Mouse (Mus musculus): ENCODE results near the gene Ppp1r27. TPM values are rescaled to one million over a fixed set of nuclear protein-coding genes. Genes with fewer than 3 reads are reported as not detected.

Gene Ppp1r27
- polyA plus RNA-seq, 1 experiment from 2014 or later = not detected

DNA sequence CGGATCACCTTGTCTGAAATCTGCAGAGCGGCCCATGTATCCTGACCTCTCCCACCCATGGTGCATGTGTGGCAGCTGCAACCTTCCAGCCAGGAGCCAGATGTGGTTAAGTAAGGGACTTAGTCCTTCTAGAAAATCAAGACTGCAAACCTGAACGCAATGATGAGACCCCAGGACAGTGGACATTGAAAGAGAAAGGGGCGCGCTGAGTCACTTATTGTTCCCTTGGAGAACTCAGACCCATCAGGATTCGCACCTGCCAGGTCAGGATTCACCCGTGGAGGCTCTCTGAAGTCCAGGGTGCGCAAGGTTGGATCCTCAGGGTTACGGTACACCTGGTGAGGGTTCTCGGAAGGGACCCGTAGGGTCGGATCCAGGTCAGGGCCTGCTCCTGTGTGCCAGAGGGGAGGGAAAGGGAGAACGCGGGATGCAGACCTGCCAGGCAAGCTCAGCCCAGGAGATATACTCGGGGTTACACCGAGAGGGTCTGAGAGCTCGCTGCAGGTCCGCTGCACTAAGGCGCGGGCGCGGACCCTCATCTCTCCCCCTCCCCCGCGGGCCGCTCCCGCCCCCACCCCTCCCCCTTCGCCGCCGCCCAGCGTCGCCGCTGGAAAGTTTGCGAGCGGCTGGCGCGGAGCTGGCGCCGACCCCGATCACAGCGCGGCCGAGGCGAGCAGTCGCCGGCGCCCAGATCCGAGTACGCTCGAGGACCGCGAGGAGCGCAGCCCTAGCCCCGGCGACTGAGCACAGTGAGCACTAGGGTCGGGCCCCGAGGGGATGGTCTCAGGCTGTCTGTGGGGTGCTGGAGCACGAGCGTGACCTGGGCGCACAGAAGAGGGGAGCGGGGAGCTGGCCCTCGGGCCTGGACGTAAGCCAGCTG is 20.6 kb downstream of the Ppp1r27 start, which contains the start of gene Gcgr:
Gene Gcgr, plus strand, starts transcription at position 615 of the 880 bp plus-strand sequence.
- Histone ChIP-seq H3K4me3 (replicated peaks; ENCODE audit: low read depth, low read length) (peak within 1 kb of the TSS; percentile 23; the same call in 1 of the 2 replicates), H3K9me3 (ENCODE audit: control insufficient read depth, low read length) (no peaks in the 10 kb centered on the region), H3K36me3 (ENCODE audit: control insufficient read depth, insufficient read depth, low read length) (no peaks in the 10 kb centered on the region), H3K4me1 (ENCODE audit: control insufficient read depth, insufficient read depth, low read length) (0 out of 2 replicates have a peak, but pooled peaks cover 4% of the 10 kb centered on the region), H3K27ac (replicated peaks; ENCODE audit: low read depth, low read length) (no peak within 1 kb of the TSS), H3K9ac (replicated peaks; ENCODE audit: low read length) (peak within 1 kb of the TSS; percentile 16; the same call in 1 of the 2 replicates), H3K27me3 (ENCODE audit: control insufficient read depth, insufficient read depth, low read length) (peaks cover 47% of the 10 kb centered on the region), H3K4me2 (ENCODE audit: low read length) (peak within 1 kb of the TSS; percentile 52)
- DNase-seq (peak; percentile 31), ATAC-seq (ENCODE audit: low FRiP score, low TSS enrichment) (no peak)
- WGBS = 10% methylated on average over 46 of the region's 62 CpGs

GRCm38 (mm10) chr11:120528903-120529302 is 22.0 kb downstream of the Ppp1r27 start:
- DNase-seq = no peak
- Histone ChIP-seq H3K9me3 (ENCODE audit: control insufficient read depth, low read length) (no peaks in the 10 kb centered on the region), H3K4me1 (ENCODE audit: control insufficient read depth, insufficient read depth, low read length) (0 out of 2 replicates have a peak, but pooled peaks cover 4% of the 10 kb centered on the region), H3K4me3 (replicated peaks; ENCODE audit: low read depth, low read length) (no peak overlapping the region), H3K27ac (replicated peaks; ENCODE audit: low read depth, low read length) (no peak overlapping the region), H3K9ac (replicated peaks; ENCODE audit: low read length) (no peak overlapping the region), H3K36me3 (ENCODE audit: control insufficient read depth, insufficient read depth, low read length) (no peaks in the 10 kb centered on the region), H3K4me2 (ENCODE audit: low read length) (no peak overlapping the region), H3K27me3 (ENCODE audit: control insufficient read depth, insufficient read depth, low read length) (peaks cover 47% of the 10 kb centered on the region)
- no peak for ATAC-seq (ENCODE audit: low FRiP score, low TSS enrichment)
- WGBS = 52% methylated on average over 4 of the region's 4 CpGs

DNA sequence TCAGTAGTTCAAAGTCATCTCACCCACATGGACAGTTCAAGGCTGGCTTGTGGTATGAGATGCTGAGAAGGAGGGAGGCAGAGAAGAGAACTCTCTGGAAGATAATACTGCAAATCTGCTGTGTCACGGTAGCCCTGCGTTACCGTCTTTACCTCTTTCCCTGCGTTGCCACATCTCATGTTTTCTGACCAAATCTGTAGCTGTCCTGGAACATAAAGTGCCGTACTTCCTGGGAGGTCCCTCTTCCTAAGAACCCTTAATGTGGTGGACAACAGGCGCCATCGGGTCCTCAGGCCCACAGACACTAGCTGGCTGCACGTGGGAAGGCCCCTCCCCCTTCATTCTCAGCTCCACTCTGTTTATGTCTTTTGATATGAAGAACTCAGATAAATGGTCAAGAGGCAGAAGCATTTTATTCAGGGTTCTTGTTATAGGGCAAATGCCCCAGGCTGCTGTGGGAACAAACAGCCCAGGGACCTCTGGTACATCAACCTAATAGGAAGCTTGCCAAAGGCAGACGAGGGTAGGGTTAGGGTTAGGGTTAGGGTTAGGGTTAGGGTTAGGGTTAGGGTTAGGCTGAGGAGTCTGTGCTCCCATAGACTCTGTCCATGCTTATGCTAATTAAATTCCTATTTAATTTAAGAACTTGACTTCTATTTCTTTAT is 23.1 kb downstream of the Ppp1r27 start:
- ATAC-seq (ENCODE audit: low FRiP score, low TSS enrichment) (no peak), DNase-seq (no peak)
- 0 out of 2 replicates have a peak, but pooled peaks cover 4% of the 10 kb centered on the region for H3K4me1 ChIP-seq (ENCODE audit: control insufficient read depth, insufficient read depth, low read length)
- peaks cover 45% of the 10 kb centered on the region for H3K27me3 ChIP-seq (ENCODE audit: control insufficient read depth, insufficient read depth, low read length)
- H3K27ac ChIP-seq (replicated peaks; ENCODE audit: low read depth, low read length) = no peak overlapping the region
- 83% methylated on average over 9 of the region's 9 CpGs for WGBS
- H3K9me3 ChIP-seq (ENCODE audit: control insufficient read depth, low read length) = no peaks in the 10 kb centered on the region
- no peak overlapping the region for H3K4me2 ChIP-seq (ENCODE audit: low read length)
- no peak overlapping the region for H3K9ac ChIP-seq (replicated peaks; ENCODE audit: low read length)
- no peaks in the 10 kb centered on the region for H3K36me3 ChIP-seq (ENCODE audit: control insufficient read depth, insufficient read depth, low read length)
- no peak overlapping the region for H3K4me3 ChIP-seq (replicated peaks; ENCODE audit: low read depth, low read length)

DNA sequence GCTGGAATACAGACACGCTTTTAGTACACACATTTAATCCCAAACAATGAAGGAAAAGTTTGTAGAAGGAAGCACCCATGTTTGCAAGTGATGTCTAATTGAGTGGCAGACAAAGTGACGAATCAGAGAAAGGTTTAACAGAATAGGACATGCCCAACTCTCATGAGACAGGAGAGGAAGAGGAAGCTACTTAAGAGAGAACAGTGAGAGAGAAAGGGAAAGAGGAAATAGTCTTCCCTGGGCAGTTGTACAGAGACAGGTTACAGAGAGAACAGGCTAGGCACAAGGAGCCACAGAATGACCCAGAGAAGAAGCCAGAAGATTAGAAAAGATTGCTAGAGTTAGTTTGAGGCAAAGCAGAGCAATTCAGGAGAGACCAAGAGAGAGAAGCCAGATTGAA is 25.0 kb downstream of the Ppp1r27 start:
- DNase-seq (no peak), ATAC-seq (ENCODE audit: low FRiP score, low TSS enrichment) (no peak)
- H3K9ac ChIP-seq (replicated peaks; ENCODE audit: low read length) = no peak overlapping the region
- H3K4me2 ChIP-seq (ENCODE audit: low read length) = no peak overlapping the region
- no peaks in the 10 kb centered on the region for H3K9me3 ChIP-seq (ENCODE audit: control insufficient read depth, low read length)
- H3K4me3 ChIP-seq (replicated peaks; ENCODE audit: low read depth, low read length) = no peak overlapping the region
- H3K27ac ChIP-seq (replicated peaks; ENCODE audit: low read depth, low read length) = no peak overlapping the region
- H3K27me3 ChIP-seq (ENCODE audit: control insufficient read depth, insufficient read depth, low read length) = peaks cover 27% of the 10 kb centered on the region
- no peaks in the 10 kb centered on the region for H3K36me3 ChIP-seq (ENCODE audit: control insufficient read depth, insufficient read depth, low read length)
- 74% methylated on average over 2 of the region's 2 CpGs for WGBS
- 0 out of 2 replicates have a peak, but pooled peaks cover 4% of the 10 kb centered on the region for H3K4me1 ChIP-seq (ENCODE audit: control insufficient read depth, insufficient read depth, low read length)

GRCm38 (mm10) chr11:120522581-120522980 is 28.4 kb downstream of the Ppp1r27 start:
- H3K36me3 ChIP-seq (ENCODE audit: control insufficient read depth, insufficient read depth, low read length) = no peaks in the 10 kb centered on the region
- 88% methylated on average over 8 of the region's 8 CpGs for WGBS

DNA sequence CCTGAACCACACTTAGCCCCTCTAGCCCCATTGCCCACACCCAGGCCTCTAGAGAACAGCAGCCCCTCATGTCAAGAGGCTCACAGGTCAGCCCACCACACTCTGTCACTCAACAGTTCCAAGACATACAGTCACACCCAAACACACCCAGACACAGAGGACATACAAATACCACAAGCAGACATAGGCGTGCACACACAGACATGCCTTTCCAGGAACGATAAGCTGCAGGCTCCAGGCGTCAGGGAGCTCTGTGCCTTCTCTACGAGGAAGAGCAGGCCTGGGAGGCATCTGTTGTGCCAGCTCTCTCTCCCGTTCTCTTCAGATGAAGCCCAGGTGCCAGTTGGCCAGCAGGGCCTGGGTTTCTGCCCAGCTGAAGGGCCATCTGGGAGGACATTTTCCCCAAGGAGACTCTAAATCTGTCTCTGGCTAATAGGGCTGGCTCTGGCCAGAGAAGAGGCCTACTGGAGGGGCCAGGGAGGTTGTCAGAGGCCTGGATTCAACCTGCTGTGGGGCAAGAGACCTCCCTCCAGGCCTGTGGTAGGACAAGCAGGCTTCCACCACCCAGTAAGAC is 29.9 kb downstream of the Ppp1r27 start:
- Histone ChIP-seq H3K9me3 (ENCODE audit: control insufficient read depth, low read length) (no peaks in the 10 kb centered on the region), H3K9ac (replicated peaks; ENCODE audit: low read length) (no peak overlapping the region), H3K27ac (replicated peaks; ENCODE audit: low read depth, low read length) (no peak overlapping the region), H3K36me3 (ENCODE audit: control insufficient read depth, insufficient read depth, low read length) (no peaks in the 10 kb centered on the region), H3K4me3 (replicated peaks; ENCODE audit: low read depth, low read length) (no peak overlapping the region), H3K27me3 (ENCODE audit: control insufficient read depth, insufficient read depth, low read length) (no peaks in the 10 kb centered on the region), H3K4me2 (ENCODE audit: low read length) (no peak overlapping the region), H3K4me1 (ENCODE audit: control insufficient read depth, insufficient read depth, low read length) (no peaks in the 10 kb centered on the region)
- 85% methylated on average over 5 of the region's 5 CpGs for WGBS
- no peak for DNase-seq
- ATAC-seq (ENCODE audit: low FRiP score, low TSS enrichment) = no peak

More at GRCm38 (mm10) chr11:120522581-120522980, 28.4 kb downstream of the Ppp1r27 start:
- H3K4me1 ChIP-seq (ENCODE audit: control insufficient read depth, insufficient read depth, low read length) = no peaks in the 10 kb centered on the region
- no peak overlapping the region for H3K4me3 ChIP-seq (replicated peaks; ENCODE audit: low read depth, low read length)
- no peaks in the 10 kb centered on the region for H3K9me3 ChIP-seq (ENCODE audit: control insufficient read depth, low read length)
- no peak overlapping the region for H3K4me2 ChIP-seq (ENCODE audit: low read length)
- ATAC-seq (ENCODE audit: low FRiP score, low TSS enrichment) = no peak
- no peak overlapping the region for H3K9ac ChIP-seq (replicated peaks; ENCODE audit: low read length)
- no peak overlapping the region for H3K27ac ChIP-seq (replicated peaks; ENCODE audit: low read depth, low read length)
- no peaks in the 10 kb centered on the region for H3K27me3 ChIP-seq (ENCODE audit: control insufficient read depth, insufficient read depth, low read length)
- DNase-seq = no peak

DNA sequence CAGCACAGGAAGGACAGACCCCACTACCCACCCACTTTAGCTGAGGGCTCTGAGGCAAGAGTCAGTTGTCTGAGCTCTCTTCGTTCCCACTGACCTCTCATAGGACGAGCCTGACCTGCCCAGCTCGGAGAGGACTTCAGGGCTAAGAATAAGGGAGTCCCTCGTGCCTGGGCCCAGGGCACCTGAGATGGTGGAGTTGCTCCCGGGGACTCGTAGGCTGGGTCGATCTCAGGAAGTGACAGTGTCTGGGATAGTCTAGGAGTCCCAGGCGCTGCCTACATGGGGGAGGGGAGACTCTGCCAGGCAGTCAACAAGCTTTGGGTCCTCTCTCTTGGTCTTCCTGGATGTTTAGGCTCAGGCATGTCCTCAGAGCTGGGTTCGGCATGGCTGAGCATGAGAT is 30.4 kb downstream of the Ppp1r27 start:
- H3K4me1 ChIP-seq (ENCODE audit: control insufficient read depth, insufficient read depth, low read length) = no peaks in the 10 kb centered on the region
- no peaks in the 10 kb centered on the region for H3K9me3 ChIP-seq (ENCODE audit: control insufficient read depth, low read length)
- no peaks in the 10 kb centered on the region for H3K27me3 ChIP-seq (ENCODE audit: control insufficient read depth, insufficient read depth, low read length)
- WGBS = 79% methylated on average over 9 of the region's 9 CpGs
- ATAC-seq (ENCODE audit: low FRiP score, low TSS enrichment) (no peak), DNase-seq (no peak)
- no peak overlapping the region for H3K4me3 ChIP-seq (replicated peaks; ENCODE audit: low read depth, low read length)
- no peak overlapping the region for H3K27ac ChIP-seq (replicated peaks; ENCODE audit: low read depth, low read length)
- no peaks in the 10 kb centered on the region for H3K36me3 ChIP-seq (ENCODE audit: control insufficient read depth, insufficient read depth, low read length)
- H3K9ac ChIP-seq (replicated peaks; ENCODE audit: low read length) = no peak overlapping the region
- no peak overlapping the region for H3K4me2 ChIP-seq (ENCODE audit: low read length)

DNA sequence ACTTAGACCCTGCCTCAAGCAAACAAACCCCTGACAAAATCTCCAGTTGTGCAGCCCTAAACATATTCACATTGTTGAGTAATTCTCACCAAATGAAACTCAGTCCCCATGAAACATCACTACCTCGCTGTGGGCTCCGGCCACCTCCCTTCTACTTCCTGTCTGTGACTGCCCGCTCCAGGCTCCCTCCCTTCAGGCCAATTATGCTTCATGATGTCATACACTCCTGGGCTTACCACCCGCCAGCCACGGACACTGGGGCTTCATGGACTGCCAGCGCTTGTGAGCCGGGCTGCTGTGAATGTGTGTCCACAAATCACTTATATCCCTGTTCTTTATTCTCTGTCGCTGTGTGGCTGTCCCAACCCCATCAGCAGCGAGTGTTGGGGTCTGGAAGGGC is 31.2 kb downstream of the Ppp1r27 start:
- 58% methylated on average over 9 of the region's 9 CpGs for WGBS

More for the DNA sequence above, 31.2 kb downstream of the Ppp1r27 start:
- H3K4me3 ChIP-seq (replicated peaks; ENCODE audit: low read depth, low read length) = no peak overlapping the region
- no peaks in the 10 kb centered on the region for H3K9me3 ChIP-seq (ENCODE audit: control insufficient read depth, low read length)
- no peak overlapping the region for H3K27ac ChIP-seq (replicated peaks; ENCODE audit: low read depth, low read length)
- no peaks in the 10 kb centered on the region for H3K36me3 ChIP-seq (ENCODE audit: control insufficient read depth, insufficient read depth, low read length)
- no peak for DNase-seq
- H3K27me3 ChIP-seq (ENCODE audit: control insufficient read depth, insufficient read depth, low read length) = no peaks in the 10 kb centered on the region
- no peak overlapping the region for H3K4me2 ChIP-seq (ENCODE audit: low read length)
- no peak for ATAC-seq (ENCODE audit: low FRiP score, low TSS enrichment)
- H3K4me1 ChIP-seq (ENCODE audit: control insufficient read depth, insufficient read depth, low read length) = no peaks in the 10 kb centered on the region
- H3K9ac ChIP-seq (replicated peaks; ENCODE audit: low read length) = 0 out of 2 replicates have a peak overlapping the region, but pooled peaks have one; percentile 26
